Mouse (Mus musculus) lung, embryonic 15.5 days (tissue): ENCODE measurements around the gene Lman1l. TPM values are rescaled to one million over a fixed set of nuclear protein-coding genes. Genes with fewer than 3 reads are reported as not detected.

ENCODE experiments used
- ATAC-seq: fragments of 200-750 bp; cut with Nextera tagmentation; 2 replicates; pipeline ENCODE4 v1.8.0; 2017; ENCODE audit warnings: moderate number of reproducible peaks, borderline replicate concordance; ENCODE audit not compliant: low FRiP score, low TSS enrichment; ENCODE audit errors: extremely low read depth
- H3K27ac ChIP-seq: fragments of 300-500 bp; sonication (generic); 2 replicates; pipeline ENCODE4 v1.5.1; 2015; ENCODE audit warnings: moderate library complexity, mild to moderate bottlenecking, inconsistent platforms
- H3K27me3 ChIP-seq: fragments of 300-500 bp; sonication (generic); 2 replicates; pipeline ENCODE4 v1.6.1; 2015; ENCODE audit warnings: inconsistent platforms
- H3K36me3 ChIP-seq: fragments of 300-500 bp; sonication (generic); 2 replicates; pipeline ENCODE4 v1.6.1; 2015; ENCODE audit warnings: inconsistent platforms
- H3K4me1 ChIP-seq: fragments of 300-500 bp; sonication (generic); 2 replicates; pipeline ENCODE4 v1.6.1; 2015; ENCODE audit warnings: inconsistent platforms
- H3K4me2 ChIP-seq: fragments of 300-500 bp; sonication (generic); 2 replicates; pipeline ENCODE4 v1.6.1; 2015; ENCODE audit warnings: inconsistent platforms, mild to moderate bottlenecking, moderate library complexity
- H3K4me3 ChIP-seq: fragments of 300-500 bp; sonication (generic); 2 replicates; pipeline ENCODE4 v1.5.1; 2015; ENCODE audit warnings: mild to moderate bottlenecking, inconsistent platforms
- H3K9ac ChIP-seq: fragments of 300-500 bp; sonication (generic); 2 replicates; pipeline ENCODE4 v1.6.1; 2015; ENCODE audit warnings: inconsistent platforms
- H3K9me3 ChIP-seq: fragments of 300-500 bp; sonication (generic); 2 replicates; pipeline ENCODE4 v1.6.1; 2016; ENCODE audit warnings: inconsistent platforms
- WGBS: fragments of 180-500 bp; shearing (Covaris S2); methylation state at CpG from one replicate; pipeline ENCODE4 v1.1.7; 2015; 5-methylcytosine and 5-hydroxymethylcytosine counted together
- polyA plus RNA-seq: library from polyadenylated mRNA; unstranded; fragments of >200 nt; fragmentation: Nextera tagmentation; extraction: Ambion mirVana; gene quantifications from 2 replicates; pipeline ENCODE4 v1.2.1, GENCODE M21; 2015

The Lman1l gene
- polyA plus RNA-seq, 1 experiment from 2014 or later, result not detected

DNA sequence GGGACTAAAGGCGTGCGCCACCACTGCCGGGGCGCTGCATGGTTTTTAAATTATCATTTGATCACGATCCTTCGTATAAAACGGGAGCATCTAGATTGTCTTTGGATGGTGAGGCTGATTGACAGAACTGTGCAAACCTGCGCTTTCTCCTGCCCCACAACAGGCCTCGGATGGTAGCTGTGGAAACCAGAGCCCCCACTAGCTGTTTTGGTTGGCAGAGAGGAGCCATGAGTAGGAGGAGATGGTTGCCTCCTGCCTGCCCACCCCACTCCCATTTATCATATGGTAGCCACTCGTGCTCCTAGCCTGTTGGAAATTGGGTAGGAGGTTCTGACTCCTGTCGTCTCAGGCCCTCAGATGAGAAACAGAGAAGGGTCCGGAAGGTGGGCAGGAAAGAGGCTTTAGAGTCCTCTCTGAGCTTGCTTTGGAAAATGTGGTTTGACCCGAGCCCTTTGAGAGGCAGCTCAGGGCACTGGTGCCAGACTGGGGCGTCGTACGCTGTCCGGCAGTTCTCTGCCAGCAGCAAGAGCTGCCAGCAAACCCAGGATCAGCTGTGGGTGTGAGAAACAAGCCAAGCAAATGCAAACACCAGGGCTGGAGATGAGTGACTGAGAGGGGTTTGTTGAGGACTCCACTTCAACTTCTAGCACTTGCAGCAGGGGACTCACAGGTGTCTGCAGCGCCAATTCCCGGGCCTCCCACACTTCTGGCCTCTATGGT is 36.2 kb upstream of the Lman1l start:
- WGBS, result 62% methylated on average over 19 of the region's 19 CpGs
- Histone ChIP-seq H3K9me3 (no peaks in the 10 kb centered on the region), H3K4me1 (peaks cover 17% of the 10 kb centered on the region), H3K4me2 (no peak overlapping the region), H3K27me3 (peaks cover 14% of the 10 kb centered on the region; the same call in 1 of the 2 replicates), H3K4me3 (no peak overlapping the region), H3K36me3 (no peaks in the 10 kb centered on the region), H3K9ac (no peak overlapping the region), H3K27ac (no peak overlapping the region)
- ATAC-seq, result no peak

DNA sequence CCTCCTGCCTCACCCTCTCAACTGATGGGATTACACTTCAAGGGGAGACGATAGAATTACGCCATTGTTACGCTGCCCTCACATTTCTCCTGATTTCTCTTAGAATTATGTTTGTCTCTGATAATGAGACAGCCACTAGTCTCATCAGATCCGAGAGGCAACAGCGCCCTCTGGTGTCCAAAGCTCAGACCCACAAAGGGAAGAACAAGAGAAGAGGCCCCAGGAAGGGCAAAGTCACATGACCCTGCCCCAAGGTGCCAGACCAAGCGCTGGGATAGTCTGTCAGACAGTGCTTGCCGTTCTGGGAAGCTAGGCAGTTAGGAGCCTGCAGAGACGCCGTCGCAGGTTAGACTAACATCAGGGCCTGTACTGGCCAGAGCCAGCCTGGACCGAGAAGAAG is 35.2 kb upstream of the Lman1l start:
- peak; percentile 62; the same call in 1 of the 2 replicates for ATAC-seq
- no peak overlapping the region for H3K9ac ChIP-seq
- H3K27ac ChIP-seq, result no peak overlapping the region
- H3K36me3 ChIP-seq, result no peaks in the 10 kb centered on the region
- H3K9me3 ChIP-seq, result no peaks in the 10 kb centered on the region
- H3K4me2 ChIP-seq, result peak overlapping the region; percentile 47
- H3K4me1 ChIP-seq, result peaks cover 20% of the 10 kb centered on the region
- H3K4me3 ChIP-seq, result no peak overlapping the region
- 3% methylated on average over 11 of the region's 11 CpGs for WGBS
- peaks cover 14% of the 10 kb centered on the region; the same call in 1 of the 2 replicates for H3K27me3 ChIP-seq

DNA sequence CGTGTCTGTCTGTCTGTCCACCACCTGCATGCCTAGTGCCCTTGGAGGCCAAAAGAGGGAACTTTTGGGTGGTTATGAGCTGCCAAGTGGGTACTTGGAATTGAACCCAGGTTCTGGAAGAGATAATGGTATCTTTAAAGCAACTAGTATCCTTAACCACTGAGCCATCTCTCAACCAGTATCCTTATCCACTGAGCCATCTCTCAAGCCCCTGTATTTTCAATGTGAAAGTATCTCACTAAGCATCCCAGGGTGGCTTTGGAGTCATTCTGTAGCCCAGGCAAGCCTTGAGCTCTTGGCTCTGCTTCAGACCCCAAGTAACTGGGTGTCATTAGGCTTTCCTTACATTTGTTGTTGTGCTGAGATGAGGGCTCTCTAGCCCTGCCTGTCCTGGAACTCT is 34.4 kb upstream of the Lman1l start:
- no peak overlapping the region for H3K4me2 ChIP-seq
- peaks cover 14% of the 10 kb centered on the region; the same call in 1 of the 2 replicates for H3K27me3 ChIP-seq
- 88% methylated on average over 1 of the region's 1 CpGs for WGBS
- peaks cover 20% of the 10 kb centered on the region for H3K4me1 ChIP-seq
- H3K27ac ChIP-seq, result no peak overlapping the region
- no peak overlapping the region for H3K9ac ChIP-seq
- H3K4me3 ChIP-seq, result no peak overlapping the region
- H3K36me3 ChIP-seq, result no peaks in the 10 kb centered on the region
- ATAC-seq, result no peak
- no peaks in the 10 kb centered on the region for H3K9me3 ChIP-seq

DNA sequence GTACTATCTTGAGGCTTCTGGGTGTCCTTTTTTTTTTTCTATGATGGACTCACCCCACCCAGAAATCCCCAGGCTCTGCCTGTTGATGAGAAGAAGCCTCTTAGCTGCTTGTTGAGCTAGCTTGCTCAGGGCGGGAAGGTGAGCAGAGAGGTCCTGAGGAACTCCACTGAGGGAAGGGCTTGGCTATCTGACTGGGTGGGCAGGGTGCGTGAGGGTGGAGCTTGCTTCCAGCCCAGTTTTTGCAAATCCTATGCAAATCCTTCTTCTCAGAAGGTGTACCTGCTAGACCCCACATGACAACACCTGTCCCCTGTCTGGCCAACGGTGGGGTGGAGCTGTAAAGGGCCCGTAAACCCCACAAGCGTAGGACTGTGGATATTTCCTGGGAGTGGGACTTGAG is 32.7 kb upstream of the Lman1l start, which contains the start of gene Csk:
TSS of gene Csk (minus strand) at position 349 of the 400 bp plus-strand sequence.
- H3K4me2 ChIP-seq, result no peak within 1 kb of the TSS
- no peak for ATAC-seq
- H3K9ac ChIP-seq, result no peak within 1 kb of the TSS
- H3K27ac ChIP-seq, result no peak within 1 kb of the TSS
- 56% methylated on average over 5 of the region's 5 CpGs for WGBS
- H3K36me3 ChIP-seq, result no peaks in the 10 kb centered on the region
- H3K27me3 ChIP-seq, result peaks cover 14% of the 10 kb centered on the region; the same call in 1 of the 2 replicates
- peaks cover 20% of the 10 kb centered on the region for H3K4me1 ChIP-seq
- no peak within 1 kb of the TSS for H3K4me3 ChIP-seq
- no peaks in the 10 kb centered on the region for H3K9me3 ChIP-seq

DNA sequence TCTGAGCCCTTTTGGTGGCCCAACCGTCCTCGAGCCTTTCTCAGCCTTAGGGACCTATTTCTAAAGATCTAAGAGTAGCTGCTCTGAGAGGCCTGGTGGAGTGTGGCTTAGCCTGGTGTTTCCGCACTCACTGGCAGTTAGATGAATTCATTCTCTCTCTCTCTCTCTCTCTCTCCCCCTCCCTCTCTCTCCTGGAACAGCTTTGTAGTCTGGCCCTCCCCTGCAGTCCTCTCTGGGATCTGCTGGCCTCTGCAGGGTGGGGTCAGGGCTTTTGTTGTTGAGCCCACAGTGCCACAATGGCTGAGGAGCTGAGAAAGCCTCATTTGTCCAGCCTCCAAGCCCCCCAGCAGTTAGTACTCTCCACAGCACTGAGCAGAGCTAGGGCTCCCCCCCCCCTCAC is 32.3 kb upstream of the Lman1l start:
- H3K4me1 ChIP-seq, result peaks cover 17% of the 10 kb centered on the region
- WGBS, result 59% methylated on average over 3 of the region's 3 CpGs
- H3K27me3 ChIP-seq, result peaks cover 14% of the 10 kb centered on the region; the same call in 1 of the 2 replicates
- no peaks in the 10 kb centered on the region for H3K9me3 ChIP-seq
- H3K4me2 ChIP-seq, result no peak overlapping the region
- no peaks in the 10 kb centered on the region for H3K36me3 ChIP-seq
- ATAC-seq, result no peak
- H3K9ac ChIP-seq, result no peak overlapping the region
- no peak overlapping the region for H3K27ac ChIP-seq
- H3K4me3 ChIP-seq, result no peak overlapping the region

DNA sequence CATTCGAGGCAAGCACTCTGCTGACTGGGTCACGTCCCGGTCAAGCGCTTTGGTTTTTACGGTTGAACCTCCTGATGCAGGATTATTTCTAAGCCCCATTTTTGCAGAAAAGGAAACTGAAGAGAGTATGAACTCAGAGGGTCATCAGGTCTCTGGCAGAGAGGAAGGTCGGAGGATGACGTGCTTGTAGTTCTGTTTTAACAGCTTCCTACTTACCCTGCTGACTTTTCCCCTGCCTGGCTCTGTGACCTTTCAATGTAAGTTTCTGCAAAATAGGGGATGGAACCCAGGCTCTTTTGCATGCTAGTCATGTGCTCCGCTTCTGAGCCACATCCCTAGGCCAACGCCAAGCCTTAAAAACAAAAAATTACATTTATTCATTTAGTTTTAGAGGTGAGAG is 31.8 kb upstream of the Lman1l start:
- ATAC-seq, result no peak
- peaks cover 14% of the 10 kb centered on the region; the same call in 1 of the 2 replicates for H3K27me3 ChIP-seq
- H3K4me1 ChIP-seq, result peaks cover 16% of the 10 kb centered on the region
- 72% methylated on average over 9 of the region's 9 CpGs for WGBS
- no peak overlapping the region for H3K4me3 ChIP-seq
- no peaks in the 10 kb centered on the region for H3K36me3 ChIP-seq
- no peaks in the 10 kb centered on the region for H3K9me3 ChIP-seq
- no peak overlapping the region for H3K4me2 ChIP-seq
- H3K9ac ChIP-seq, result no peak overlapping the region
- H3K27ac ChIP-seq, result no peak overlapping the region

DNA sequence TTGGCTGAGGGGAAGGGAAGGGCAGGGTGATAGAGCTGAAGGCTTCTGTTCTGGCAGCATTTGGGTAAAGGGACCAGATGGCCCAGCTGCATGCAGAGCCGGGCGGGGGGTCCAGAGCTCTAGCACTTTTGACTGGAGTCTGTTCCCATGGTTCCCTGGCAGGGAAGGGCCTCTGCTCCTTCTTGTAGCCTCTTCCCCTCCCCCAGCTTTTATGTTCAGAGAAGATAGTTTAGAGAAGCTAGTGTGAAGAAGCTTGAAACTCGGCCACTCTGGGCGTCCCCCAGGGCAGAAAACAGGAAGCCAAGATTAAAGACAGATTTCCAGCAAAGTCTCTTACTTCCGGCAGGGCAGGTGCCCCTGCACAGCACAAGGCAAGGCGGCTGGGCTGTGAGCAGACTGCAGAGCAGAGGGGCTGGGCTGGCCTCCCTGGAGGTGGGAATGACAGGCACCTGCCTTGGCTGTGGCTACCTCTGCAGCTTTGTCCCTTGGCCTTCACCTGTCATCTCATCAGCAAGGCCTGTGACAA is 30.3 kb upstream of the Lman1l start:
- H3K9ac ChIP-seq, result no peak overlapping the region
- no peak for ATAC-seq
- H3K9me3 ChIP-seq, result no peaks in the 10 kb centered on the region
- WGBS, result 19% methylated on average over 6 of the region's 6 CpGs
- H3K4me3 ChIP-seq, result no peak overlapping the region
- H3K27me3 ChIP-seq, result peaks cover 14% of the 10 kb centered on the region; the same call in 1 of the 2 replicates
- H3K4me2 ChIP-seq, result no peak overlapping the region
- no peak overlapping the region; the same call in 1 of the 2 replicates for H3K27ac ChIP-seq
- peaks cover 3% of the 10 kb centered on the region for H3K4me1 ChIP-seq
- H3K36me3 ChIP-seq, result no peaks in the 10 kb centered on the region

DNA sequence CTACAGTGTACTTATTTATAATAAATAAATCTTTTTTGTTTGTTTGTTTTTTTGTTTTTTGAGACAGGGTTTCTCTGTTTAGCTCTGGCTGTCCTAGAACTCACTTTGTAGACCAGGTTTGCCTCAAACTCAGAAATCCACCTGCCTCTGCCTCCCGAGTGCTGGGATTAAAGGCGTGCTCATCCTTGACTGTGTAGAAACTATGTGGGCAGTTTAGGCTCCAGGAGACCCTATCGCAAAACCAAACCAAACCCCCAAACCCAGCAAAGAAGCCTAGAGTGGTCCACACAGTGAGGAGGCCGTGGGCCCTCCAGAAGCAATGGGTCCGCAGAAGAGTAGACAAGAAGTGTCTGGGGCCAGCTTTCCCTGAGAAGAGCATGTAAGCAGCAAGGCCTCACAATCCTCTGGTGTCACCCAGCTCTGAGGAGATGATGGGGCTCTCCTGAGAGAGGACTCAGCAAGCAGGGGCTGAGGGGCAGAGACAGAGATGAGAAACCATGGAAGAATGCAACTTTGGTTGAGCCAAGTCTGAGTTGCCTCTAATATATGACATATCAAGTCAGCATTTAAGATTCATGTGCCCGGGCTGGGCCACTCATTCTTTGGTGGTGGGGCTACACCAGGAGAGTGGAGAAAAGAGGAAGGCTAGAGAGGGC is 29.7 kb upstream of the Lman1l start:
- no peak overlapping the region for H3K27ac ChIP-seq

DNA sequence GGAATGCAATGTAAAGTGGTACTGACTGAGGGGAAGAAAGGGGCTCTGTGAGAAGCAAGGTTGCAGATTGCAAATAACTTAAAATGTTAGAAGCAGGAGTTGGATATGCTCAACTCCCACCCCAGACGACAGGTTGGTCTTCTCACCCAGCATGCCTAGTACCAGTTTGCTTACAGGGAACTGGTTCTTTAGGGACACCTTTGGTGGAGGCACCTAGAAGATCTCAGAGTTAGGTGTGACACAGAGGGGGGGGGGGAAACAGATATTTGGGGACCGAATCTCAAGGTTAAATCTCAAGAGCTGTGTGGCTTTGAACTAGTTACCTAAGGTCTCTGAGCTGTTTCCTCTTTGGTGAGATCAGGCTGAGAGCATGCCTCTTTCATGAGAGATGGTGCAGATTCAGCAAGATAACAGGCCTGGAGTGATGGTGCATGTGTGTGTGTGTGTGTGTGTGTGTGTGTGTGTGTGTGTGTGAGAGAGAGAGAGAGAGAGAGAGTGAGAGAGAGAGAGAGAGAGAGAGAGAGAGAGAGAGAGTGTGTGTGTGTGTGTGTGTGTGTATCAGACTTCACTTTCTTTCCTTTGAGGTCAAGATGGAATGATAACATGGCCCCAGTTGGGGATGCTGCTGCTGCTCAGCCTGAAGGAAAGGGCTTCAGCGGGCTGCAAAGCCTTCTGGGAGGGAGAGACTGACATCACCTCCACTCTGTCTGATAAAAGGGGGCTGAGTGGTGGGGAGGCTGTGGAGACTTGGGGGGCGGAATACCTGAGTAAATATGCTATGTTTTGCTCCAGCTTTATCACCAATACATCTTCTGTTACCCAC is 26.9 kb upstream of the Lman1l start:
- Histone ChIP-seq H3K4me1 (peaks cover 22% of the 10 kb centered on the region), H3K27ac (0 out of 2 replicates have a peak overlapping the region, but pooled peaks have one; percentile 9), H3K9ac (no peak overlapping the region), H3K9me3 (no peaks in the 10 kb centered on the region), H3K4me3 (no peak overlapping the region), H3K36me3 (no peaks in the 10 kb centered on the region), H3K4me2 (no peak overlapping the region), H3K27me3 (no peaks in the 10 kb centered on the region)
- 58% methylated on average over 4 of the region's 4 CpGs for WGBS
- no peak for ATAC-seq

More for the DNA sequence above, 29.7 kb upstream of the Lman1l start:
- Histone ChIP-seq H3K4me1 (0 out of 2 replicates have a peak, but pooled peaks cover 2% of the 10 kb centered on the region), H3K9ac (no peak overlapping the region), H3K9me3 (no peaks in the 10 kb centered on the region), H3K36me3 (no peaks in the 10 kb centered on the region), H3K4me2 (no peak overlapping the region), H3K4me3 (no peak overlapping the region), H3K27me3 (peaks cover 14% of the 10 kb centered on the region; the same call in 1 of the 2 replicates)
- ATAC-seq, result no peak
- WGBS, result 90% methylated on average over 6 of the region's 6 CpGs

DNA sequence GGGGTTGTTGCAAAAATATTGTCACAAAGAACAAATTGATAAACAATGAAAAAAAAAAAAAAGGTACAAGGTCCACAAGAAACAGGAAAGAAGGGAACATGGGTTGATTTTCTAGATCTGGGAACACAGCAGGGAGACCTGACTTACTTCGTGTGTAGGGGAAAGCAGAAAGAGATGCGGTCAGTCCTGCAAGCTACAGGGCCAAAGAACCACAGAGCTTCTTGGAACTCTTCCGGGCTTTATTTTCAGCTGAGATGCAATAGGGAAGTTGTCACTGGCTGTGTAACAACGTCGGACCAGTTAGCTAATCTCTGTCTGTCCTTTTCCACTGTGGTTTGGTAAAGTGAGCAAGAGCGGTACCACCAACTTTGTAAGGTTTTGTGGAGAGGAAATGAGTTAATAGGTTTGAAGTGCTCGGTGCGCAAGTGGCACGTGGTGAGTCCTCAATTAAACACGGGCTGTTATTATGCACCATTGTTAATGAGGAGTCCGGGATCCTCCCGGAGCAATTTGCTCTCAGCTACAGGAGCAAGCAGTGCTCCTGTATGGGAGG is 26.1 kb upstream of the Lman1l start:
- Histone ChIP-seq H3K4me3 (no peak overlapping the region), H3K27me3 (no peaks in the 10 kb centered on the region), H3K9ac (no peak overlapping the region), H3K9me3 (no peaks in the 10 kb centered on the region), H3K4me2 (no peak overlapping the region), H3K27ac (0 out of 2 replicates have a peak overlapping the region, but pooled peaks have one; percentile 9), H3K4me1 (peaks cover 27% of the 10 kb centered on the region), H3K36me3 (no peaks in the 10 kb centered on the region)
- no peak for ATAC-seq
- WGBS, result 76% methylated on average over 12 of the region's 12 CpGs
